Mouse (Mus musculus): ENCODE results near the gene Appbp2.

DNA sequence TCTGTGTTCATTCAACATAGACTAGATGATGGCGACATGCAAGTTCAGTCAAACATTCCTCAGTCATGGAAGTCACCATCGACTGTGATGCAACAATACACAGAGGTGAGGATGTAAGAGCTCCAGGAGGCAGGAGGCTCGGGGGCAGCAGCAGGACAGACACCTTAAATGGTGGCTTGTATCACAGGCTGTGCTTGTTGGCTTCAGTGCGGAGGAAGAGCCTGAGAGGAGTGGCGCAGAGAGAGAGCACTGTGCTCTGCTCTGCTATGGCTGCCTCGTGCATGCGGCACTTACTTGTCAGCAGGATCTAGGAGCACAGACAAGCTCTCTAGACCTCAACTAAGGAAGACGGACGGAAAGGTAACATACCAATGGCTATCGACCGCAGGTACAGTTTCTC lies 40.7 kb downstream of the Appbp2 start:
- no peak for TF ChIP-seq CTCF (IDR thresholded peaks at IDR 0.05; ENCODE audit: low read depth, low read length)
- TF ChIP-seq GATA1 (IDR thresholded peaks at IDR 0.05; ENCODE audit: borderline replicate concordance, low read length), result no peak
- TF ChIP-seq POLR2AphosphoS5 (IDR thresholded peaks at IDR 0.05; ENCODE audit: insufficient replicate concordance, low read depth, low read length), result no peak
- no peak for TF ChIP-seq GATA2 (IDR thresholded peaks at IDR 0.05; ENCODE audit: borderline replicate concordance, low read depth, low read length)
- no peak for TF ChIP-seq TAL1 (conservative IDR thresholded peaks at IDR 0.05; ENCODE audit: low read depth, low read length)
